Comparison of ENCODE assay signal across 16 mouse cellular contexts in genomic region chr10:119271101-119271500, GRCm38 (mm10).
"Had no signal": no experiment of that assay in that cellular context is flagged by ENCODE, and none has a peak within 500 bp of the region (broad histone marks: within the 10 kb centered on the region; RNA-seq: fewer than 3 reads in every experiment).

No protein-coding gene starts in this region.

- H3K4me1 ChIP-seq: neural tube, embryonic 12.5 days; neural tube, embryonic 13.5 days; neural tube, embryonic 15.5 days; stomach, embryonic 15.5 days had no signal

- H3K27ac ChIP-seq: neural tube, embryonic 12.5 days; neural tube, embryonic 13.5 days; neural tube, embryonic 15.5 days; stomach, embryonic 15.5 days; stomach, postnatal 0 days had no signal

- H3K9ac ChIP-seq: neural tube, embryonic 12.5 days; neural tube, embryonic 13.5 days; neural tube, embryonic 15.5 days; stomach, embryonic 15.5 days had no signal

- H3K9me3 ChIP-seq: neural tube, embryonic 12.5 days; neural tube, embryonic 13.5 days; neural tube, embryonic 15.5 days; stomach, embryonic 15.5 days had no signal

- H3K27me3 ChIP-seq: neural tube, embryonic 12.5 days; neural tube, embryonic 13.5 days; neural tube, embryonic 15.5 days; stomach, embryonic 15.5 days had no signal

- DNase-seq: right cerebral cortex, adult 18-20 months; right cerebral cortex, postnatal 14 days; right cerebral cortex, postnatal 25 days; right cerebral cortex, postnatal 4 days; spleen, adult 18-20 months; thymus, adult 18-20 months; thymus, adult 2 months; thymus, postnatal 14 days; thymus, postnatal 25 days; thymus, postnatal 36 days; thymus, postnatal 4 days had no signal

- H3K4me3 ChIP-seq: neural tube, embryonic 12.5 days; neural tube, embryonic 13.5 days; neural tube, embryonic 15.5 days; stomach, embryonic 15.5 days had no signal

- H3K36me3 ChIP-seq: neural tube, embryonic 12.5 days; neural tube, embryonic 13.5 days; neural tube, embryonic 15.5 days; stomach, embryonic 15.5 days had no signal

- H3K4me2 ChIP-seq: neural tube, embryonic 12.5 days; neural tube, embryonic 13.5 days; neural tube, embryonic 15.5 days; stomach, embryonic 15.5 days had no signal
